Mouse (Mus musculus) heart, embryonic 10.5 days (tissue): ENCODE results near the gene Med8. TPM values are rescaled to one million over a fixed set of nuclear protein-coding genes. Genes with fewer than 3 reads are reported as not detected.

Source experiments
- DNase-seq: peaks from one replicate; pipeline ENCODE4 v3.0.0-alpha.2; 2017; ENCODE audit warnings: low spot score
- H3K27ac ChIP-seq: fragments of 300-500 bp; sonication (generic); 2 replicates; pipeline ENCODE4 v1.5.1; 2016; ENCODE audit warnings: mild to moderate bottlenecking
- H3K27me3 ChIP-seq: fragments of 300-500 bp; sonication (generic); 2 replicates; pipeline ENCODE4 v1.6.1; 2016; ENCODE audit warnings: mild to moderate bottlenecking; ENCODE audit not compliant: poor library complexity, insufficient read depth, severe bottlenecking
- H3K36me3 ChIP-seq: fragments of 300-500 bp; sonication (generic); 2 replicates; pipeline ENCODE4 v1.6.1; 2016; ENCODE audit warnings: mild to moderate bottlenecking, moderate library complexity
- H3K4me1 ChIP-seq: fragments of 300-500 bp; sonication (generic); 2 replicates; pipeline ENCODE4 v1.6.1; 2016; ENCODE audit warnings: mild to moderate bottlenecking
- H3K4me3 ChIP-seq: fragments of 300-500 bp; sonication (generic); 2 replicates; pipeline ENCODE4 v1.5.1; 2016; ENCODE audit warnings: mild to moderate bottlenecking, moderate library complexity
- H3K9me3 ChIP-seq: fragments of 300-500 bp; sonication (generic); 2 replicates; pipeline ENCODE4 v1.6.1; 2016; ENCODE audit warnings: mild to moderate bottlenecking, moderate library complexity
- WGBS: fragments of 180-500 bp; shearing (Covaris S2); methylation state at CpG from one replicate; pipeline ENCODE4 v1.1.7; 2016; 5-methylcytosine and 5-hydroxymethylcytosine counted together
- polyA plus RNA-seq: library from polyadenylated mRNA; unstranded; fragments of >200 nt; fragmentation: Nextera tagmentation; extraction: Ambion mirVana; gene quantifications from 2 replicates; pipeline ENCODE4 v1.2.1, GENCODE M21; 2016

Gene Med8
- polyA plus RNA-seq, 1 experiment from 2014 or later = 124 TPM

GRCm38 (mm10) chr4:118390146-118390545 is 19.0 kb upstream of the Med8 start:
- Histone ChIP-seq H3K9me3 (no peaks in the 10 kb centered on the region), H3K36me3 (peaks cover 99% of the 10 kb centered on the region), H3K27ac (no peak overlapping the region), H3K4me3 (no peak overlapping the region), H3K4me1 (no peaks in the 10 kb centered on the region), H3K27me3 (no peaks in the 10 kb centered on the region)
- 93% methylated on average over 11 of the region's 11 CpGs for whole genome bisulfite sequencing
- no peak for DNase-seq

GRCm38 (mm10) chr4:118394505-118394904 is 14.6 kb upstream of the Med8 start:
- peaks cover 95% of the 10 kb centered on the region for H3K36me3 ChIP-seq
- H3K27ac ChIP-seq = no peak overlapping the region; the same call in 1 of the 2 replicates

GRCm38 (mm10) chr4:118395289-118395688 is 13.8 kb upstream of the Med8 start:
- no peaks in the 10 kb centered on the region for H3K9me3 ChIP-seq
- no peak for DNase-seq
- H3K36me3 ChIP-seq = peaks cover 95% of the 10 kb centered on the region
- H3K4me3 ChIP-seq = no peak overlapping the region
- no peak overlapping the region for H3K27ac ChIP-seq
- H3K27me3 ChIP-seq = no peaks in the 10 kb centered on the region
- WGBS = 72% methylated on average over 4 of the region's 4 CpGs
- no peaks in the 10 kb centered on the region for H3K4me1 ChIP-seq

More at GRCm38 (mm10) chr4:118394505-118394904, 14.6 kb upstream of the Med8 start:
- no peak overlapping the region for H3K4me3 ChIP-seq
- 55% methylated on average over 6 of the region's 6 CpGs for WGBS
- DNase-seq = no peak
- no peaks in the 10 kb centered on the region for H3K4me1 ChIP-seq
- no peaks in the 10 kb centered on the region for H3K27me3 ChIP-seq
- no peaks in the 10 kb centered on the region for H3K9me3 ChIP-seq

GRCm38 (mm10) chr4:118396433-118396832 is 12.7 kb upstream of the Med8 start:
- no peak for DNase-seq
- Histone ChIP-seq H3K4me1 (no peaks in the 10 kb centered on the region), H3K27me3 (no peaks in the 10 kb centered on the region), H3K36me3 (peaks cover 91% of the 10 kb centered on the region), H3K27ac (no peak overlapping the region), H3K9me3 (no peaks in the 10 kb centered on the region), H3K4me3 (no peak overlapping the region)
- 79% methylated on average over 3 of the region's 3 CpGs for WGBS

GRCm38 (mm10) chr4:118398400-118398799 is 10.7 kb upstream of the Med8 start:
- H3K9me3 ChIP-seq = no peaks in the 10 kb centered on the region
- 95% methylated on average over 6 of the region's 6 CpGs for WGBS

GRCm38 (mm10) chr4:118401421-118401820 is 7.7 kb upstream of the Med8 start:
- H3K4me3 ChIP-seq = no peak overlapping the region
- no peak for DNase-seq
- no peaks in the 10 kb centered on the region for H3K9me3 ChIP-seq
- H3K4me1 ChIP-seq = no peaks in the 10 kb centered on the region
- peaks cover 84% of the 10 kb centered on the region for H3K36me3 ChIP-seq
- H3K27ac ChIP-seq = no peak overlapping the region
- WGBS = 93% methylated on average over 3 of the region's 3 CpGs
- H3K27me3 ChIP-seq = no peaks in the 10 kb centered on the region

More at GRCm38 (mm10) chr4:118398400-118398799, 10.7 kb upstream of the Med8 start:
- no peaks in the 10 kb centered on the region for H3K27me3 ChIP-seq
- no peak overlapping the region for H3K4me3 ChIP-seq
- H3K36me3 ChIP-seq = peaks cover 91% of the 10 kb centered on the region
- H3K4me1 ChIP-seq = no peaks in the 10 kb centered on the region
- DNase-seq = no peak
- H3K27ac ChIP-seq = no peak overlapping the region

GRCm38 (mm10) chr4:118401918-118402317 is 7.2 kb upstream of the Med8 start:
- WGBS = 80% methylated on average over 5 of the region's 5 CpGs
- no peaks in the 10 kb centered on the region for H3K9me3 ChIP-seq
- no peaks in the 10 kb centered on the region for H3K4me1 ChIP-seq
- H3K27me3 ChIP-seq = no peaks in the 10 kb centered on the region
- H3K27ac ChIP-seq = peak overlapping the region; percentile 8; the same call in 1 of the 2 replicates
- H3K4me3 ChIP-seq = no peak overlapping the region
- no peak for DNase-seq
- peaks cover 79% of the 10 kb centered on the region for H3K36me3 ChIP-seq

- Histone ChIP-seq H3K27me3 (no peaks in the 10 kb centered on the region), H3K4me1 (no peaks in the 10 kb centered on the region), H3K9me3 (no peaks in the 10 kb centered on the region), H3K27ac (no peak overlapping the region), H3K4me3 (no peak overlapping the region), H3K36me3 (peaks cover 71% of the 10 kb centered on the region)
- WGBS = 93% methylated on average over 12 of the region's 12 CpGs
- no peak for DNase-seq
Observed at GRCm38 (mm10) chr4:118402701-118403100, 6.4 kb upstream of the Med8 start.

- Histone ChIP-seq H3K9me3 (no peaks in the 10 kb centered on the region), H3K36me3 (peaks cover 49% of the 10 kb centered on the region), H3K27me3 (no peaks in the 10 kb centered on the region), H3K27ac (no peak overlapping the region), H3K4me3 (no peak overlapping the region), H3K4me1 (peaks cover 16% of the 10 kb centered on the region)
- WGBS = 87% methylated on average over 5 of the region's 5 CpGs
- DNase-seq = no peak
Observed at GRCm38 (mm10) chr4:118410871-118411270, 1.7 kb downstream of the Med8 start.

- H3K36me3 ChIP-seq = peaks cover 69% of the 10 kb centered on the region
- H3K4me1 ChIP-seq = peaks cover 10% of the 10 kb centered on the region
- no peaks in the 10 kb centered on the region for H3K9me3 ChIP-seq
- H3K4me3 ChIP-seq = no peak overlapping the region
- DNase-seq = no peak
- WGBS = 93% methylated on average over 5 of the region's 5 CpGs
- no peak overlapping the region for H3K27ac ChIP-seq
- no peaks in the 10 kb centered on the region for H3K27me3 ChIP-seq
Observed at GRCm38 (mm10) chr4:118413553-118413952, 4.4 kb downstream of the Med8 start.

GRCm38 (mm10) chr4:118415779-118416178 is 6.6 kb downstream of the Med8 start:
- Histone ChIP-seq H3K4me3 (no peak overlapping the region), H3K4me1 (no peaks in the 10 kb centered on the region), H3K27ac (no peak overlapping the region), H3K36me3 (peaks cover 90% of the 10 kb centered on the region), H3K9me3 (no peaks in the 10 kb centered on the region), H3K27me3 (no peaks in the 10 kb centered on the region)
- 74% methylated on average over 2 of the region's 2 CpGs for WGBS
- DNase-seq = no peak

- DNase-seq = no peak
- Histone ChIP-seq H3K36me3 (peaks cover 94% of the 10 kb centered on the region), H3K4me1 (no peaks in the 10 kb centered on the region), H3K9me3 (no peaks in the 10 kb centered on the region), H3K4me3 (no peak overlapping the region), H3K27ac (no peak overlapping the region), H3K27me3 (no peaks in the 10 kb centered on the region)
- 89% methylated on average over 5 of the region's 5 CpGs for WGBS
Observed at GRCm38 (mm10) chr4:118416329-118416728, 7.2 kb downstream of the Med8 start.

GRCm38 (mm10) chr4:118417112-118417797 is 8.1 kb downstream of the Med8 start:
- no peak for DNase-seq
- H3K9me3 ChIP-seq = no peaks in the 10 kb centered on the region
- WGBS = 83% methylated on average over 13 of the region's 13 CpGs

GRCm38 (mm10) chr4:118421384-118421783 is 12.2 kb downstream of the Med8 start:
- WGBS = 93% methylated on average over 3 of the region's 3 CpGs
- H3K36me3 ChIP-seq = peaks cover 62% of the 10 kb centered on the region
- DNase-seq = no peak

More at GRCm38 (mm10) chr4:118417112-118417797, 8.1 kb downstream of the Med8 start:
- no peaks in the 10 kb centered on the region for H3K27me3 ChIP-seq
- no peak overlapping the region for H3K27ac ChIP-seq
- peaks cover 90% of the 10 kb centered on the region for H3K36me3 ChIP-seq
- no peak overlapping the region for H3K4me3 ChIP-seq
- no peaks in the 10 kb centered on the region for H3K4me1 ChIP-seq

More at GRCm38 (mm10) chr4:118421384-118421783, 12.2 kb downstream of the Med8 start:
- Histone ChIP-seq H3K27me3 (no peaks in the 10 kb centered on the region), H3K9me3 (no peaks in the 10 kb centered on the region), H3K4me3 (no peak overlapping the region), H3K27ac (no peak overlapping the region), H3K4me1 (no peaks in the 10 kb centered on the region)
